Mouse (Mus musculus) CD4-positive, CD25-positive, alpha-beta regulatory T cell, adult 2 months (primary cell): ENCODE data around the gene Atxn1l.

Source experiments
- DNase-seq: peaks from one replicate; pipeline ENCODE4 v3.0.0-alpha.2; 2012; ENCODE audit warnings: low read depth, low spot score

The Atxn1l gene

GRCm38 (mm10) chr8:109731012-109731411 is 6.5 kb downstream of the Atxn1l start:
- DNase-seq = no peak

DNA sequence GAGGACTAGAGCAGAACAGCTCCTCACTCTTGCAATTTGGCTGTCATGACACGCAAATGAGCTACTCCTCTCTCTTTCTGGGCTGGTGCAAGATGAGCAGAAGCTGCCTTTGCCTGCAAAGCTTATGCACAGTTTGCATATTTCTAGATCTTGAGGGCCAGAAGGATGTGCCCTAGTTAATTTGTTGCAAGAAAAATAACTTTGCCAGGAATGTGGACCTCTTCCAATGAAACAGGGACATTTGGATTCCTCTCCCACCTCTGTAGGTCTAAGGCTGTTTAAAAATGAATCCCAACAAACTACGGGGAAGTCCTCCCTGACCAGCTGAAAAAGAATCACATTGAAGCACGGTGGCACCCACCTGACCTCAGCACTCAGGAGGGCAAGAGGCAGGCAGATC is 12.4 kb downstream of the Atxn1l start:
- no peak for DNase-seq

- no peak for DNase-seq
Observed at GRCm38 (mm10) chr8:109714961-109715360, 22.6 kb downstream of the Atxn1l start.

- no peak for DNase-seq
Observed at GRCm38 (mm10) chr8:109712521-109712920, 25.0 kb downstream of the Atxn1l start.

DNA sequence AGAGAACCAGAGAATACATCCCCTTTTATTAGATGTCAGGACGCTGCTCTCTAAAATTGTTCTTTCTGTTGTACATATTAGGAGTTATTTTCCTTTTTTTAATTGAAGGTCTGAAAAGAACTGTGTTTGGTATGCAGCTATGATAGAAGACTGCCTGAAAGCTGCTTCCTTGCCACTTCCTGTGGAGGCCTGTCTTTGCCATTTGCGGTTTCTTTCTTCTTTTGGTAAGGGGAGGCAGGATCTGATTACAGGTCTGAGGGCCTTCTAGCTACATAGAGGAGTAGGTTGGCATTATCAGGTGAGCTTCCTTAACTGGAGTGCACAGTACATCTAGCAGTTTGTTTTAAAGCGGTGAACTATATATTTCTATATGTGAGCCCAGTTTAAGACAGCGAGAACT is 29.6 kb downstream of the Atxn1l start:
- peak; percentile 71 for DNase-seq

DNA sequence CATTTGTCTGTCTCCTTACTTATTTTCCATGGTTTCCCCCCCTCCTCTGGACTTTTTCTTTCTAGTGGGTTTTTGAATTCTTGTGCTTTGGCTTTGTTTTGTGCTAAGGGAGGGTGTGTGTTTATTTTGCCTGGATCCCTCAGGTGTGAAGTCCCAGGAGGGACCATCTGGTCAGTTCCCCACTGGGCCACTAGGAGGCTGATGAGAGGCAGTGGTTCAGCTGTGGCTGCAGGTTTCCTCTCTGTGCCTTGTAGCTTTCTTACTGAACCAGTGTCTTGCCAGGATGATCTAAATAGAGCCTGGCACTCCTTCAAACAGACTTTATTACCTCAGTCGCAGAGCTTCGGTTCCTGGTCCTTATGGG is 30.7 kb downstream of the Atxn1l start:
- DNase-seq = peak; percentile 89

DNA sequence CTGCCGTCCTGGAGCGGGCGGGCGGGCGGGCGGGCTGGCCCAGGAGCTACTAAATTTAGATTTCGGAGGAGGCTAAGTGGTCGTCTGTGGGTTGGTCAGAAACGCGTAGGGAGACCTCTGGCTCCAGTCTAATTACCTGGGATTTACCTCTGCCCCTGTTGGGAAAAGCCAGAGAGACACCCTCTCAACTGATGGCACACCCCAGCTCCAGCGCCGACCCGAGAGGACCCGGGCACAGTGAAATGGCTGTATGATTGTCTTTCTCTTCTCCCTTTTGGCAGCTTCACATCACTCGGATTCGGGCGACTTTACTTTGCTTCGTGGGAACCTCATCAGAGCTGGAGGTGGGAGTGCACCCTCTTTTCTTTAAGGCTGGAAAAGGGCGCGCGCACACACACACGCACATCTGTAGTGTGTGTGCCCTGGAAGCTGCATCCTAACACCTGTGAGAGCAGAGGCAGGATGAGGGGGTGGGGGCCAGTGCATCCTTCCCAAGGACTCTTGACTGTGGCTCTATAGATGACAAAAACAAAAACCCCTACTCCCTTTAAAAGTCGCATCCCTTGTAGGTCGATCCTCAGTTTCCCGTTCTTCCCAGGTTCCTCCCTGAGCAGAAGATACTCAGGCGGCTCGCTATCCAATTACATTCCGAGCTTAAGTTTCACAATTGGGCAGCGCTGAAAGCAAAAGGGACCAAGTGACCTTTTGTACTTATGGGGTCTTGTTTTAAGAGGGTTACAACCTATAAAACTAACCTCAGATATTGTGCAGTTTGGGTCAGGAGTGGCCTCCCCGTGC is 31.3 kb downstream of the Atxn1l start:
- peak; percentile 35 for DNase-seq

GRCm38 (mm10) chr8:109705320-109706075 is 32.0 kb downstream of the Atxn1l start, which contains the start of gene Zfp821:
Zfp821 (plus strand) TSS chr8:109705546.
- DNase-seq = peak; percentile 91

DNA sequence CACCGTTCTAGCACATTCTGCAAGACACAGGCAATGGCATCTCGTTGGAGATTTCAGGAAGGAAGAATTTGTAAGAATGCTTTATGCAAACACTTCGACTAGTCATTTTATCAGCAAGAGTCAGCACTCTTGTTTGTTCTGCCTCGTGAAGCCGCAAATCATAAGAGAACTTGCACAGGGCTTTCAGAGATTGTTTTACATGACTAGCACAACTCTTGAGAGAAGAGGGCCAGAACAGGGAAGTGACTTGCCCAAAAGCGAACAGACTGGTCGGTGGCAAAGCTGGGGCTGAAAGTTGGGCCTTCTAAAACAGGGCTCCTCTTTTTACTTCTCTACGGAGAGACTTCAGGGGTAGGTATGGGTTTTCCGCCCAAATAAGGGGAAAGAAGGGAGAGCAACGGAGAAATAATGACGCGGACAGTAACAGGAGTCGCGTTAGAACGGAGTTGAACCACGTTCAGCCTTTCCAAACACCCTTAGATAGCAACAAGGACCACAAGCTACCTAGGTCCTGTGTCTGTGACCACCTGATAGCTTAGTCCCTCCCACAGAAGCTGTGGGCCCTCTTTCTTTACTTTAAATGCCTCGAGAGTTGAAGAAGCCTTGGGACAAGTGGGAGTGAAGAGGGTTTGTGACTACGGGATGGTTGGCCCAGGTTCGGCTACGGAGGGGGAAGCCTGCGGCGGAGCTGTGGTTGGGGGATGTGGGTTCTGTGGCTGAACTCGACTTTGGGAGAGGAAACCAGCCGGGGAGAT is 32.8 kb downstream of the Atxn1l start:
- DNase-seq = no peak

- DNase-seq = no peak
Observed at GRCm38 (mm10) chr8:109698477-109698876, 39.1 kb downstream of the Atxn1l start.

DNA sequence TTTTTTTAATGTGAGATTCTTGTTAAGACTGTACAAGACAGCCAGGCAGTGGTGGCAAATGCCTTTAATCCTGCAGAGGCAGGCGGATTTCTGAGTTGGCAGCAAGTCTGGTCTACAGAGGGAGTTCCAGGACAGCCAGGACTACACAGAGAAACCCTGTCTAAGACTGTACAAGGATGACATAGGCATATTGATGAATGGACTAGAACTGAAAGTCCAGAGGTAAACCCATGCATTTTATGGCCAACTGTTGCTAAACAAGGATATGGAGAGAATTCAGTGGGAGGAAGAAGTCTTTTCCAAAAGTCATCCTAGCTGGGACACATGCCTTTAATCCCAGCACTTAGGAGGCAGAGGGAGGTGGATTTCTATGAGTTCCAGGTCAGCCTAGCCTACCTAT is 39.8 kb downstream of the Atxn1l start:
- no peak for DNase-seq

GRCm38 (mm10) chr8:109694154-109694553 is 43.4 kb downstream of the Atxn1l start:
- DNase-seq = peak; percentile 10

GRCm38 (mm10) chr8:109693146-109693900 is 44.2 kb downstream of the Atxn1l start, which contains the start of gene Ist1:
Ist1 (minus strand) TSS chr8:109693260.
- DNase-seq = peak; percentile 100

- DNase-seq = no peak
Observed at GRCm38 (mm10) chr8:109692443-109693145, 44.9 kb downstream of the Atxn1l start.

DNA sequence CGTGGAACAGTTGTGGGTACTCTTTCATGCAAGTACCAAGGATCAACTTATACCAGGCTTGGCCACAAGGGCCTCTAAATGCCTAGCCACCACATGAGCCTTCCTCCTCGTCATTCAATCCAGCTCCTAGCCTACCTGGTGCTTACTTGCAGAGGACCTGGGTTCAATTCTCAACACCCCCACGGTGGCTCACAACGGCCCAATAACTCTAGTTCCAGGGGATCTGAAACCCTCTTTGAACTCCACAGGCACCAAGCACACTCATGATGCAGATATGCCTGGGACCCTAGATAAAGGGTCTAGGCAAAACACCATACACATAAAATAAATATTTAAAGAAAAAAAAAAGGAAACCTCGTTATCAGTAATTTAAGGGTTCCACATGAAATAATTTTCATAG is 45.8 kb downstream of the Atxn1l start:
- peak; percentile 68 for DNase-seq

GRCm38 (mm10) chr8:109687248-109687647 is 50.3 kb downstream of the Atxn1l start:
- no peak for DNase-seq

DNA sequence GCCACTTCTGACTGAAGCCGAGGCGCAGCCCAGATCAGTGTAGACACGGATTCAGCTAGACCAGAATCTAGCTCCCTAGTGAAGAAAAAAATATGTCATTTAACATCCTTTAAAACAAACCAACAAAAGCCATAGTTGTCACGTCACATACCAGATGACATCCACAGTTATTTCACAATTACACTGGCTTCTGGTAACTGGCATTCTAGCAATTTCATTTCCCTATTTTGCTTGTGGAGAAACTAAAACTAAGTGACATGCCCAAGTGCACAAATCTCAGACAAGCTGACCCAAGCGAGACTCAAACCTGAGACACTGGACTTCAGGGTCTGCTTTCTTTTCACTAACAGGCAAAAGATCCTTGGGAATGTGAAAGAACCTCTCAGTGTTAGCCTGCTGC is 55.4 kb downstream of the Atxn1l start:
- DNase-seq = no peak

DNA sequence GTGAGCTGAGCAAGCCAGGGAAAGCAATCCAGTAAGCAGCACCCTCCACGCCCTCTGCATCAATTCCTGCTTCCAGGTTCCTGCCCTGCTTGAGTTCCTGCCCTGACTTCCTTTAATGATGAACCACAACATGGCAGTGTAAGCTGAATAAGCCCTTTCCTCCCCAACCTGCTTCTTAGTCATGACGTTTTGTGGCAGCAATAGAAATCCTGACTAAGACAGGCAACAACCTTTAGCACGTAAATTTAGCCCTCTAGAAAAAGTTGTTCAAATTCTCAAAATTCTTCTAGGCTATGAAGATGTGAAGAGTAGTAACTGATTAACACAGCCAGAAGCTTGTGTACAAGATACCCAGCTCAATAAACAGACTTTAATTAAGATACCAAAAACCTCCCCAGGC is 56.0 kb downstream of the Atxn1l start:
- no peak for DNase-seq
